Mouse (Mus musculus): ENCODE data around the gene Dnajb9.
"Not testable (repeated sequence)": the region's sequence is repeated elsewhere in the genome, so short reads cannot be mapped to it uniquely, and the experiment has no call there.

Dnajb9 gene

DNA sequence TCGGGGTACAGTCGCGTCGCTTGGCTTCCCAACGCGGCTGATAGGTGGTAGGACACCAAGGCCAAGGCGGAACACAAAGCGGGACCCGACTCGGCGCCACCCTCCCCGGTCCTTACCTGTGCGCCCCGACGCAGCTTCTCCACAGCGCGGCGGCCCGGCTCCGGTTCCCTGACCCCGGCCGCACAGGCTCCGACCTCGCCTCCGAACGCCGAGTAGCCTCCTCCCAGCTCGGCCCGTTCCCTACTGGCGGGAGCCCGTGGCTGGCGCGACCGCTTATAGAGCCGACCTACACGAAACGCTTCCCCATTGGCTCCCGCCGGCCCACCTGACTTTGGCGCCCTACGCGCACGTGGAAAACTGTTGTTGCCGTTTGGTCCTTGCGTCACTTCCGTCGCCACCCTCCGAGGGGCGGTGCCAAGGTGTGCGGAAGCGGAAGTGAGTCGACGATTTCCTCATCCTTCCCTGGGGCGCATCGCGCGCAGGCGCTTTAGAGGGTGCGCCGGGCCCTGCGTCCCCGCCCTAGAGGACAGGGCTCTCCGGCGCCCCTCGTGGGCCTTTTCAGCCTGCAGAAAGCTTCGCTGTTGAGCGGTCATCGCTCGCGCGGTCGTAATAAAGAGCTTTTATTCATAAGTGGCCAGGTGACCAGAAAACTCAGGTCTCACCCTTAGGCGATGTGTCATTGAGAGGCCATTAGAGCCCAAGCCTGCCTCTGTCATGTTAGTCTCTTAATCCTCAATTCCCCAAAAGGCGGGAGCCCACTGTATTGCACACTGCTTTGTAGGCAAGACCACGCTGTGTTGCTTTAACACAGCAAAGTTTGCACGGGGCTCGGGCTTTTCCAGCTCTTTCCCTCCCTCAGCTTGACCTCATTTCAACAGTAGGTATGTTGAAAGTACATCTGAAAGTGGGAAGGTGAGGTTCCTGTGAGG, at the start of gene Dnajb9:
Dnajb9 (minus strand) TSS at position 503 of the 929 bp plus-strand sequence.
- DNase-seq (ENCODE audit: low spot score), result peak; percentile 99

DNA sequence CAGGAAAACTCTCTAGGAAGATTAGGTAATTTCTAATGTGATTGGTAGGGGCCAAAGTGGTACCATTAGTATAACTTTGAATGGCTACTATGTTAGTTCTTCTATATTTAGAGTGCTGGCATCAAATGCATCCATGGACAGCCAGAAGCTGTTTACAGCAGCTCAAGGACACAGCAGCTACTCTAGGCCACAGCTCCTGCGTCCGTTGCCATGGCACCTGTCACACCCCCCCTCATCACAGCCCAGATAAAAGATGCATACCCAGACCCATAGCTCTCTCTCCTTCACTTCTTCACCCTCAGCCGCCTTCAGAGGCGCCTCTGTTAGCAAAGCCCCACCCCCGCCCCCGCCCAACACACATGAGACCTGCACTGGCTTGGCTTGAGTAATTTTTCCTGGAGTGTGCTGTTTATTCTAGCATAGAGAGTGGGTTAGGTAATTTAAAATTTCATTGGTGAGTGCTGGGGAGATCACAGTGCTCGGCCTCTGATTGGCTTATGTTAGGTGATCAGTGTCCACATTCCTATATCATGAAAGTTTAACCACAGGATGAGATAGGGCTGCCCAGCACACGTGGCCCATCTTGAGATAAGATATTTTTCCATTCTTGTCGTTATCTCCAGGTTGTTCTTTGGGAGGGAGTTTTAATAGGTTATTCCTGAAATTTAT, 38.3 kb upstream of the Dnajb9 start:
- DNase-seq (ENCODE audit: low spot score), result no peak

DNA sequence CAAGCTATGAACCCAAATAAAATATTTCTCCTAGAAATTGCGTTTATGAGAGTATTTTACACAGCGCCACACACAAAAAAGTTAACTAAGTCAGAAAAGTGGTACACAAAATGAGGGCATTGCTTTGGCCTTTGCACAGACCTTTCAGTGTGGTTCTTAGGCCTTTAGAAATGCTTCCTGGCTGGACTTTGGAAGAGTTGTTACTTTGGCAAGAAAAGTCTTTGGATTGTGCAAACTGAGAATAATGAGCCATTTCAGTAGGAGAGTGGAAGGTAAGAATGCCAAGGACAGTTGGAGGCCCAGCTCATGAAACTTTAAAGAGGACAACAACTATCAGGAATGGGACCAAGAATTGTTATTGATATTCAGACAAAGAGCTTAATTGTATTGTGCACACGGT, 35.6 kb upstream of the Dnajb9 start:
- peak; percentile 84 for DNase-seq (ENCODE audit: low spot score)

DNA sequence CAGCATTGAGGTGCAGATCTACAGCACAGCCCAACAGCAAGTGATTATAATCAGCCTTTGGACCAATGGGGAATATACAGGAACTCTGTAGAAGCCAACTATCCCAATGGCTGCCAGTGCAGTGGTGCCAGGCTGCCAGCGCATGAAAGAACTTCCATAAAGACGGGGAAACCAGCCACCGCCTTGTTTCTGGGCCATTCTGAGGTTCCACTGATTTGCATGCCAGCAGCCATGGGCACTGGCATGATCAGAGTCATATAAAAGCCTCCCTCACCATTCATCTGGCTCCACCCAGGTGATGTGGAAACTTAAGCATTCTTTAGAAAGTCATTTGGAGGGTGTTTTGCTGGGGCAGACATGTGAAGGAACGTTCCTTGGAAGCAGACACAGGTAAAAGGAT, 32.3 kb upstream of the Dnajb9 start:
- no peak for DNase-seq (ENCODE audit: low spot score)

DNA sequence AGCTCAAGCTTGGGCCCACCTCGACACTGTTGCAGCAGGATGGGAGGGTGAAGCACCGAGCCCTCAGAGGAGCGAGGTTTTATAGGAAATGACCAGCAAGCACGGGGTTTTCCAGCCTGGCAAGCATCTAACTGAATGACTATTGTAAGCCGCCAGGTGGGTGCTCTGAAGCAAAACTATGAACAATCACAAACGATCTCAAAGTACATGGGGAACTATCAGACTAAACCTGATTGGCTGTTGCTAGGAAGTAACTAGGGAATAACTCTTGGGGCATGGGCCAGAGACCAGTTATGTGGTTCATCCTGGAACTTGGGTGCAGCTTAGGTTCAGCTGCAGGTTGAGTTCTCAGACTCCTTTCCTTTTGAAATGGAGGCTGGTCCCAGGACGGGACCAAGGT, 31.0 kb upstream of the Dnajb9 start:
- DNase-seq (ENCODE audit: low spot score), result no peak

DNA sequence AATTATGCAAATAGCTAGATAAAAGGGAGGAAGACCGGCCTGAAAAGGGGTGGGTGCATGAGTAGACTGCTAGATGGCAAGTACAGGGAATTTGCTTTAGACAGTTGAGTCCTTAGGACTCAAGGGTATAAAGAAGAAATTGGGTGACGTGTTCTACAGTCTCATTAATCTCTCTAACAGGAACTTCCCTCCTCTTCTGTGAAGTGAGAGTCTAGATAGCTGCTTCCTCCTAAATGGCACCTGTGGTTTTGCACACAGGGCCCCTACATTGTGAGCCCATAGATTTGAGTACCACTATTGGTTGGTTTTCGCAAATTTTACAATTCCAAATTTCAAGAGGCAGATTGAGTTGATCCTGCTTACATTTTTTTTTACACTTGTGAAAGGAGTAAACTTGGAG, 14.5 kb upstream of the Dnajb9 start:
- DNase-seq (ENCODE audit: low spot score), result no peak

DNA sequence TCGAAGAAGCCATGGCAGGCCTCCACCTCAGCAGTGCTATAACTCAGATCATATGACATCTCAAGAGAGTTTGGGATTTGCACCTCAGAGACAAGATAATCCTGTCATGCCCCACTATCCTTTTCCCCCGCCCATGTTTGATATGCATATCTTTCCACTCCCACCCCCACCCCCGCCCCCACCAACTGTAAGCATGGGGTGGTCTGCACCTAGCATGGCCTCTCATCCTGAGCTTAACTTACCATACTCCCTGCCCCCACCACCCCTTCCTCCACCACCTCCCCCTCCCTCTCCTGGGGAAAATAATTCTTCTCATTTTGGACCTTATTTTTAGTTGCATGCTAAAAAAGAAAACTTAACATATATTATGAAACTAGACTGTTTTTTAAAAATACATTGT, 12.9 kb upstream of the Dnajb9 start:
- DNase-seq (ENCODE audit: low spot score), result no peak

DNA sequence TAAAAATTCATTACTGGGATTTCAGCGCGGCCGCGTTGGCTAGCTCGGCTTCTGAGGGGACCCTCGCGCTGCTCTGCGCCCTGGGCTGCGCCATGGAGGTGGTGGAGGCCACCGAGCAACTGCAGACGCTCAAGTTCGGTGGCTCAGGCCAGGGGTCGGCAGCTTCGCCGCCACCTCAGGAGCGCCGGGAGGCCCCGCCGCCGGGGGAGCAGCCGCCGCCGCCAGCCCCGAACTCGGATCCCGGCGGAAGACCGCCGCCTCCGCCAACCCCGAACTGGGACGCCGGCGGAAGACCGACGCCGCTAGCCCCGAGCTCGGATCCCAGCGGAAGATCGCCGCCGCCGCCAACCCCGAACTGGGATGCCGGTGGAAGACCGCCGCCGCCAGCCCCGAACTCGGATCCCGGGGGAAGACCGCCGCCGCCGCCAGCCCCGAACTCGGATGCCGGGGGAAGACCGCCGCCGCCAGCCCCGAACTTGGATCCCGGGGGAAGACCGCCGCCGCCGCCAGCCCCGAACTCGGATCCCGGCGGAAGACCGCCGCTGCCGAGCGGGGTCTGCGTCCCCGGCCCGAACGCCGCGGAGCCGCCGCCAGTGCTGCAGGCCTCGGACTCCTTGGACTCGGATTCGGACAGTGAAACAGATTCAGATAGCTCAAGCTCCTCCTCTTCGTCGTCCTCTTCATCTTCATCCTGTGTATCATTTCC, 11.7 kb upstream of the Dnajb9 start:
- no peak for DNase-seq (ENCODE audit: low spot score)

DNA sequence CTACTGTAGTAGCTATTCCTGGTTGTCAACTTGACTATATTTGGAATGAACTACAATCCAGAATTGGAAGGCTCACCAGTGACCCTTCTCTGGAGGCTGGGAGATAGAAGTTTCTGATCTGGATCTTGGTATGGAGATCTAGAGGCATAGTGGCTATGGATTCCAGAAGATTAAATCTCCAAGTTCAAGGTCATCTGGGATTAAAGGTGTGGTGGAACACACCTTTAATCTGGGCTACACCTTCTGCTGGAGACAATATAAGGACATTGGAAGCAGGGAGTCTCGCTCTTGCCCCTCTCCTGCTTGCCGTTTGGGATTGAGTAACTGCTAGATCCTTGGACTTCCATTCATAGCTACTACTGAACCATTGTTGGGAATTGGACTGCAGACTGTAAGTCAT, 10.9 kb upstream of the Dnajb9 start, which contains the start of gene Pnpla8:
Pnpla8 (plus strand) TSS at position 301 of the 400 bp plus-strand sequence.
- not testable (repeated sequence) for DNase-seq (ENCODE audit: low spot score)

DNA sequence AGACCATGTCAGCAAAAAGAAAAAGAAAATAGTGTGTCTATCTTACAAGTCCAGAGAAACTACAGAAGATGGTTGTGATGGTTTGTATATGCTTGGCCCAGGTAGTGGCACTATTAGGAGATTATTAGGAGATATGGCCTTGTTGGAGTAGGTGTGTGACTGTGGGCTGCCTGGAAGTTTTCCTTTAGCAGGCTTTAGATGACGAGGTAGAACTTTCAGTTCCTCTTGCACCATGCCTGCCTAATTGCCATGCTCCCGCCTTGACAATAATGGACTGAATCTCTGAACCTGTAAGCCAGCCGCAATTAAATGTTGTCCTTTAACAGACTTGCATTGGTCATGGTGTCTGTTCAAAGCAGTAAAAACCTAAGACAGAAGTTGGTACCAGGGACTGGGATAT, 1.4 kb upstream of the Dnajb9 start:
- DNase-seq (ENCODE audit: low spot score), result no peak

DNA sequence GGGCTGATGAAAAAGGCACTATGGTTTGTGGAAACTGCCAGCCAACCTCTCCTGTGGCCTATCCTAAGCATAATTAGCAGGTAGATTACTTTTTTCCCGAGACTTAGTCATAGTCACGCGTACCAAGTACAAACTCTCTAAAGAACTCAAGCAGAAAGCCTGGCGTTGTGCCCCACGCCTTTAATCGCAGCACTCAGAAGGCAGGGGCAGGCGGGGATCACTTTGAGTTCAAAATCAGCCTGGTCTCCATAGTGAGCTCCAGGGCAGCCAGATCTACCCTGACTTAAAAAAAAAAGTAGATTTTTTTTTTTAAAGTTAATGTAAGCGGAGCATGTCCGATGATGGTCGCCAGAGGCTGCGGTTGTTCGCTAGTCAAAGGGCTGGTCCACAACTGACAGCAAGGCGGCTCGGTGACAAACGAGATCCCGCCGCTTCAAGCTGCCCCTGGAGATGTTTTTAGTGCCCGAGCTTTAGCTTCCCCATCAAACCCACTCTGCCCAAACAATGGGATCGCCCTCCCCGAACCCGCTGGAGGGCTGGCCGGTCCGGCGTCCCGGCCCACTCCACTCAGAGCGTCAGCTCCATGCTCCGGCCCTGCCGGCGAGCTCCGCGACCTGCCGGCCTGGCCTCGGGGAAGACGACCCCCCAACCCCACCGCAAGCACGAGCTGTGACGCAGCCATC, 844 bp downstream of the Dnajb9 start:
- DNase-seq (ENCODE audit: low spot score), result peak; percentile 71

DNA sequence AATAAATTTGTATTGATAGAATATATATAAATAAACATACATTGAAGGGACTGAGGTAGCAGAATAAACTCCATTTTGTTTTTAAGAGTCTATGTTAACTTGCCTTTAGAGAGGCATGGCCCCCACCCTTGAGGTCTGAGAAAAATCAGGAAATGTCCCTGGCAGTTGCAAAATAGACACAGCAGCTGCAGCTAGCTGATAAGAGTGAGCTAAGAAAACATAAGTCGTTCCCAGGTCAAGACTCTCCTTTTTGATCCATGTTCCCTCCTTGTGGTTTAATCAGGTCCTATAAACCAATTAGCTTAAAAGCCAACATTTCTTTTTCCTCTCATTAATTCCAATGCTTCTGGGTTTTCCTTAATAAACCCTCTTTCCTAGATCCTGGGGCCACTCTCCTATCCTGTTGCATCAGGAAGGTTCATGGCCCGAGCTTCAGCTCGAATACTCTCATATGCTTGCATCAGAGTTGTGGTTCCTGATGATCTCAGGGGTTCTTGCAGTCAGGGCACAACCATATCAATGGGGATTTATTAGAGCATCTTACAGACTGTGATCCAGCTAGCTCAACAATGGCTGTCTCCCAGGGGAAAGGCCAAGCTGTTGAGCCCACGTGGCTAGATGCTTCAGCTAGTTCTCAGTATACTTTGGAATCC, 12.1 kb downstream of the Dnajb9 start:
- DNase-seq (ENCODE audit: low spot score), result no peak

DNA sequence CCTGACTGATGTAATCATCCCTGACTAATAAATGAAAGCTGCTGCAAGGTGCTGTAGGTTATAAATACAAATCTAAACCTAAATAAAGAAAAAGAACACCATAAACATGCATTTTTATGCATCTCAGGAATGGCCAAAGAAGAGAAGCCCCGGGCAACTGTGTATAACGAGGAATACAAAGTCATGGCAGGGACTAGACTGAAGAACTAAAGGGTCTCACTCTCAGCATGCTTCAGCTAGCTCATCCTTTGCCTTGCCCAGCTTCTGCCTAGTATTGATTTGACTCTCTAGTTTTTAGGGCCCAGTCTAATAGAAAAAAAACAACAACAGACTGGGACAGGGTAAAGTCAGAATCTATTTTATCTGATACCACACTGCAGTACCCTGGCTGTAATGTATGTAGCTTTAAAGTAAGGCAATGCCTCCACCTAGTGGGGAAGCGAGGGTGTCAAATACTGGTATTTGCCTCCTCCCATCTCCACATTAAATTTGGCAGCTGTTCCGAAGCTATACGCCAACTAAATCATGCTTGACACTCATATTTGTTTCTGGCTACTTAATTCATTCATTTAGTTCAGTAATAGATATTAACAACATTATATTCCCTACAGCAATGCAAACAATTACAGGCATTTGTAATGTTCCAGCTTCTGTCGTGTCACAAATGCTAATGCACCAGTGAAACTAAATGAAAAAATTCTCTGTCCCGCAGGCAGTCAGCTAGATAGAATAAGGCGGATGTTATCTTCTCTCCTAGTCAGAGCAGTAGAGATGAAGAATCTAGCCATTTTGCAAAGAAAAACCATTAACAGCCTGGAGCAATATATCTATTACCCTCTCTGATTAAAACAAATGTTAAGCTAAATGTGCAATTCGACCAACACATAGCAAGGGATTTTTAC, 28.8 kb downstream of the Dnajb9 start:
- peak; percentile 67 for DNase-seq (ENCODE audit: low spot score)

DNA sequence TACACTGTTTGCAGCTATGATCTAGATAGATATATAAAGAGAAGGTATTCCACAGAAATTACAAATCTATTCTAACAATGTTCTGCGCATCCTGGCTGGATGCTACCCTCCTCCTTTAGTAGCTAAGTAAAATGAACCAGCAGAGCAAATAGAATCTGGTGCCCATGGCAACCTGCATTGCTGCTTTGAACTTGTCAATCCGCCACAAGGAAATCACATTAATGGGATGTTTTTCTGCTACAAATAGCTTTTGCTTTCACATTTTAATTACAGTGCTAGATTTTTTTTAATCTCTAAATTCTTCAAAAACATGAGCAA, 33.1 kb downstream of the Dnajb9 start:
- DNase-seq (ENCODE audit: low spot score), result no peak

DNA sequence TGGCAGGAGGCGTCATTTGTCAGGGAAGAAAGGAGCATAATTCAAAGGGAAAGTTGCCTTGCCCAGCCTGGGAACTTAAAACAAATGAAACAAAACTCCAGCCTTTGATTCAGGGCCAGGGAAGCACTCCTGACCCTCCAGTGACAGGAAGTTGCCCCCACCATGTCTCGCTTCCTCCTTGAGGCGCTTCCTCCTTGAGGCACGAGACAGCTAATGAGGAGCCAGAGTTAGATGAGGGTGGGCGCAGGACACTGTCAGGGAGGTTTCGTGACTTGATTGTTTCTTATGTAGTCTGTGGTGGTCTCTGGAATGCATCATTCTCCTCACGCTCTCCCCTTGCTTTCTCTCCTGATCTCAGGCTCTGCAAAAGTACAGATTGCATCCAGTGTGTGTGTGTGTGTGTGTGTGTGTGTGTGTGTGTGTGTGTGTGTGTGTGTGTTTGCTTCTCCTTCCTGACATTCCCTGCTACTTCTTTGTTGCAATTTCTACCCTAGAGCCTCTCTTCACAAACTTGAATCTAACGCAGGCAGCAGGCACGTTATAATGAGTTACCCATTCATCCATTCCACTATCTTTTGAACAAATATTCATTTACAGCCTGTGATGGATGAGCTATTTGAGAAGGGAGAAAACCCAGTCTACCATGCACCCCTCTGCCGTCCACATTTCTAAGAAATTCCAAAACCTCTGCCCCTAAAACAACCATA, 33.6 kb downstream of the Dnajb9 start:
- no peak for DNase-seq (ENCODE audit: low spot score)

DNA sequence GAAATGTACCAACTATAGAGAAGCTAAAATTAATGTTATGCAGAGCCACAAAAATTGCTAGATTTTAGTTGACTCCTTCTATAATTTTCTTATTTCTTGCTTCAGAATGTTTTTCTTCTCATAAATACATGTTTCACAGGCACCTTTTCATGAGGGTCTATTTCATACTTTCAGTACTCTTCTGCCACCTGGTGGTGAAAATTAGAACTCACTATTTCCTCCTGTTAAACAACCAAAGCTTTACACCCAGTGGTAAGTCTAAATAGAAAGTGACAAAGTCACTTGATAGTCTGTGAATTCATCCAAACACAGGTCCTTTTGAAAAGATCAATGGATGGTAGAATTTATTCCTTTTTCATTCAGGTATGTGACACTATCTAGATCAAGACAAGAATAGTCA, 43.2 kb downstream of the Dnajb9 start:
- DNase-seq (ENCODE audit: low spot score), result peak; percentile 61

DNA sequence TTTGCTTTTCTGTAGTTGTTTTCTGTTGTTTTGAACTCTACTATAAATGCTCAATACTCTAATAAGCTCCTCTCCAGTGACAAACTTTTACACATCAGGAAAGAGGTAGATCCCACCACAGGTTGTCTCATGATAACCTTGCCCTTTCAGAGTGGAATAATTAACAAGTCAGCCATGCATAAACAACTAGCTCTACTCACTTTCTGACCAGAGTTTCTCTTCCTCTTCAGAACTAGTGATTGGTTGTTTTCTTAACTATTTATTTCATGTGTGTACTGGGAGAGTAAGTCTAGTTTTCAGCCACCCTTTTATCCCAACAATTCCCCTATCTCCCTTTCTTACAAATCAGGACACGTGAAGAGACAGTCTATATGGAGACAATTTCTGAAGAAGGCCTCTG, 50.8 kb downstream of the Dnajb9 start:
- no peak for DNase-seq (ENCODE audit: low spot score)

Data from adipocyte (in vitro differentiated cells).